Mouse (Mus musculus) ES-Bruce4 (cell line): ENCODE data around the gene Rhot2. TPM values are rescaled to one million over a fixed set of nuclear protein-coding genes. Genes with fewer than 3 reads are reported as not detected.

ENCODE experiments used
- H3K27ac ChIP-seq: 2 replicates; pipeline ENCODE4 v1.5.1; 2012; ENCODE audit warnings: low read length, inconsistent platforms; ENCODE audit not compliant: insufficient read depth
- H3K27me3 ChIP-seq: 2 replicates; pipeline ENCODE4 v1.6.1; 2012; ENCODE audit warnings: mild to moderate bottlenecking, low read length, inconsistent platforms; ENCODE audit not compliant: control insufficient read depth, poor library complexity, insufficient read depth, severe bottlenecking
- H3K36me3 ChIP-seq: 2 replicates; pipeline ENCODE4 v1.6.1; 2012; ENCODE audit warnings: inconsistent platforms, mild to moderate bottlenecking, low read length, moderate library complexity; ENCODE audit not compliant: control insufficient read depth, poor library complexity, insufficient read depth, severe bottlenecking
- H3K4me1 ChIP-seq: one replicate; pipeline ENCODE4 v1.8.1; 2011; ENCODE audit warnings: low read length; ENCODE audit not compliant: control insufficient read depth, insufficient read depth
- H3K4me3 ChIP-seq: 2 replicates; pipeline ENCODE4 v1.5.1; 2011; ENCODE audit warnings: low read depth, mild to moderate bottlenecking, low read length
- H3K9ac ChIP-seq: 2 replicates; pipeline ENCODE4 v1.6.1; 2012; ENCODE audit warnings: low read depth, mild to moderate bottlenecking, inconsistent platforms; ENCODE audit not compliant: poor library complexity, severe bottlenecking
- H3K9me3 ChIP-seq: replicated peaks from 2 replicates; pipeline ENCODE4 v1.6.1; 2012; ENCODE audit warnings: mild to moderate bottlenecking, low read length, inconsistent platforms; ENCODE audit not compliant: control insufficient read depth, poor library complexity, insufficient read depth, severe bottlenecking
- CTCF ChIP-seq: IDR thresholded peaks from one replicate; pipeline ENCODE4 v1.8.1; 2011; ENCODE audit warnings: low read depth, low read length
- EP300 ChIP-seq: IDR thresholded peaks from 2 replicates; pipeline ENCODE4 v1.6.1; 2011; ENCODE audit warnings: low read depth, low read length; ENCODE audit not compliant: insufficient read depth
- POLR2A ChIP-seq: IDR thresholded peaks from one replicate; pipeline ENCODE4 v1.8.1; 2011; ENCODE audit warnings: low read length; ENCODE audit not compliant: insufficient read depth
- polyA plus RNA-seq: library from polyadenylated mRNA; stranded (reverse); fragments of >200 nt; gene quantifications from 2 replicates; pipeline ENCODE4 v1.2.4, GENCODE M21; 2011; ENCODE audit warnings: low read depth; ENCODE audit not compliant: missing spikeins, insufficient read depth, insufficient read length

The Rhot2 gene
- polyA plus RNA-seq, 1 experiment: 23.6 TPM

GRCm38 (mm10) chr17:25865288-25865687 is 20.6 kb upstream of the Rhot2 start:
- H3K9me3 ChIP-seq: no peaks in the 10 kb centered on the region
- no peak for TF ChIP-seq CTCF
- TF ChIP-seq EP300: no peak
- no peak for TF ChIP-seq POLR2A
- no peaks in the 10 kb centered on the region for H3K36me3 ChIP-seq
- no peak overlapping the region for H3K4me3 ChIP-seq
- H3K4me1 ChIP-seq: peaks cover 3% of the 10 kb centered on the region
- no peak overlapping the region for H3K9ac ChIP-seq
- H3K27me3 ChIP-seq: no peaks in the 10 kb centered on the region
- no peak overlapping the region for H3K27ac ChIP-seq

- Histone ChIP-seq H3K4me1 (peaks cover 3% of the 10 kb centered on the region), H3K27ac (no peak overlapping the region), H3K4me3 (no peak overlapping the region), H3K27me3 (no peaks in the 10 kb centered on the region), H3K9me3 (no peaks in the 10 kb centered on the region), H3K9ac (no peak overlapping the region), H3K36me3 (no peaks in the 10 kb centered on the region)
- TF ChIP-seq CTCF (no peak), EP300 (no peak), POLR2A (no peak)
Measured at GRCm38 (mm10) chr17:25864311-25864710, 19.7 kb upstream of the Rhot2 start.

GRCm38 (mm10) chr17:25863681-25864080 is 19.0 kb upstream of the Rhot2 start:
- Histone ChIP-seq H3K36me3 (no peaks in the 10 kb centered on the region), H3K9me3 (no peaks in the 10 kb centered on the region), H3K9ac (no peak overlapping the region), H3K27ac (no peak overlapping the region), H3K4me3 (no peak overlapping the region), H3K27me3 (no peaks in the 10 kb centered on the region), H3K4me1 (peaks cover 3% of the 10 kb centered on the region)
- TF ChIP-seq CTCF (no peak), EP300 (no peak), POLR2A (no peak)

GRCm38 (mm10) chr17:25861704-25862612 is 17.3 kb upstream of the Rhot2 start:
- Histone ChIP-seq H3K27ac (no peak overlapping the region), H3K27me3 (no peaks in the 10 kb centered on the region), H3K9me3 (no peaks in the 10 kb centered on the region), H3K9ac (peak overlapping the region; percentile 66), H3K4me3 (peak overlapping the region; percentile 83), H3K4me1 (peaks cover 3% of the 10 kb centered on the region), H3K36me3 (no peaks in the 10 kb centered on the region)
- TF ChIP-seq POLR2A (no peak), EP300 (no peak), CTCF (no peak)

GRCm38 (mm10) chr17:25860832-25861703 is 16.4 kb upstream of the Rhot2 start, which contains the start of gene Wdr90:
Gene Wdr90, minus strand, starts transcription at chr17:25861501.
- H3K27ac ChIP-seq: no peak within 1 kb of the TSS

More at GRCm38 (mm10) chr17:25860832-25861703, 16.4 kb upstream of the Rhot2 start, which contains the start of gene Wdr90:
- Histone ChIP-seq H3K4me3 (peak within 1 kb of the TSS; percentile 83), H3K27me3 (no peaks in the 10 kb centered on the region), H3K9ac (peak within 1 kb of the TSS; percentile 66), H3K4me1 (peaks cover 3% of the 10 kb centered on the region), H3K36me3 (no peaks in the 10 kb centered on the region), H3K9me3 (no peaks in the 10 kb centered on the region)
- TF ChIP-seq CTCF (no peak), POLR2A (peak; percentile 33), EP300 (0 out of 2 replicates have a peak, but pooled peaks have one; percentile 60)
